Mouse (Mus musculus): ENCODE measurements around the gene Tmem202.
A peak's percentile ranks its signal among the peaks of the same experiment; 100 is the strongest.

Gene Tmem202

GRCm38 (mm10) chr9:59531645-59532044 is 8.0 kb downstream of the Tmem202 start:
- DNase-seq: no peak

GRCm38 (mm10) chr9:59528274-59528673 is 11.4 kb downstream of the Tmem202 start:
- no peak for DNase-seq

- DNase-seq: no peak
These were observed 12.1 kb downstream of the Tmem202 start for GRCm38 (mm10) chr9:59527580-59527979.

- no peak for DNase-seq
These were observed 12.9 kb downstream of the Tmem202 start for GRCm38 (mm10) chr9:59526727-59527126.

GRCm38 (mm10) chr9:59522906-59523305 is 16.7 kb downstream of the Tmem202 start:
- DNase-seq: peak; percentile 67

- no peak for DNase-seq
These were observed 20.3 kb downstream of the Tmem202 start for GRCm38 (mm10) chr9:59519396-59519795.

- DNase-seq: peak; percentile 28
These were observed 20.7 kb downstream of the Tmem202 start for GRCm38 (mm10) chr9:59518976-59519375.

GRCm38 (mm10) chr9:59517127-59517526 is 22.5 kb downstream of the Tmem202 start:
- DNase-seq: no peak

- no peak for DNase-seq
These were observed 24.6 kb downstream of the Tmem202 start for GRCm38 (mm10) chr9:59515069-59515468.

- DNase-seq: no peak
These were observed 27.3 kb downstream of the Tmem202 start for GRCm38 (mm10) chr9:59512381-59512780.

GRCm38 (mm10) chr9:59508146-59508545 is 31.5 kb downstream of the Tmem202 start:
- no peak for DNase-seq

GRCm38 (mm10) chr9:59487331-59487730 is 52.3 kb downstream of the Tmem202 start:
- no peak for DNase-seq

- DNase-seq: peak; percentile 99
These were observed 53.0 kb downstream of the Tmem202 start, which contains the start of gene Arih1 for GRCm38 (mm10) chr9:59486549-59487065. Gene Arih1 (minus strand): TSS chr9:59486618.

- no peak for DNase-seq
These were observed 53.5 kb downstream of the Tmem202 start for GRCm38 (mm10) chr9:59486076-59486518.

GRCm38 (mm10) chr9:59485511-59486075 is 54.1 kb downstream of the Tmem202 start:
- DNase-seq: peak; percentile 71

- DNase-seq: no peak
These were observed 54.9 kb downstream of the Tmem202 start for GRCm38 (mm10) chr9:59484760-59485159.

GRCm38 (mm10) chr9:59482419-59482818 is 57.2 kb downstream of the Tmem202 start:
- DNase-seq: peak; percentile 50

GRCm38 (mm10) chr9:59476617-59477016 is 63.0 kb downstream of the Tmem202 start:
- no peak for DNase-seq

GRCm38 (mm10) chr9:59474838-59475237 is 64.8 kb downstream of the Tmem202 start:
- DNase-seq: no peak

- DNase-seq: no peak
These were observed 66.5 kb downstream of the Tmem202 start for GRCm38 (mm10) chr9:59473171-59473570.

GRCm38 (mm10) chr9:59469446-59469845 is 70.2 kb downstream of the Tmem202 start:
- DNase-seq: no peak
